ENCODE assay signal across 10 mouse cellular contexts in the genomic region with DNA sequence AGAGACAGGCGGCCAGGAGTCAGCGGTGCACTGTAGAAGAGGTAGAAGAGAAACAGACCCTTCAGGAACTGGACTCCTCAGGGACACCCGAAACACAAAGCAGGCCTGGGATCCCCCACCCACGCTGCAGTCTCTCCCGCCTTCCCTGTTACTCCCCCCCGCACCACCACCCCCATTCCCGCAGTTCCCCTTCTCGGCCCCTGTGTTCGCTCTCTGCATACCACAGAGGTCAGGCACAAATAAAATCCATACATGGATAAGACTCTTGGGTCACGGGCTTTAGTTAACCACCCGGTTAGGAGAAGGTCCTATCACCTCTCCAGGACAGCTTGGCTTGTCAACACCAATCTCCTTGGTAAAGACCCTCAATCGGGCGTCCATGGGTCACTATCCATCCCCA. TPM values are rescaled to one million over a fixed set of nuclear protein-coding genes. Genes with fewer than 3 reads are reported as not detected.
A peak's percentile ranks its signal among the peaks of the same experiment; 100 is the strongest.
DNase-seq lines count a peak whose midpoint lies in the region; ATAC-seq and TF ChIP-seq lines count a peak whose summit lies in the region.
"Had no signal": no experiment of that assay in that cellular context is flagged by ENCODE, and none has a peak within 500 bp of the region (broad histone marks: within the 10 kb centered on the region; RNA-seq: fewer than 3 reads in every experiment).

No protein-coding gene starts in this region.

- no peak overlapping the region for H3K27ac ChIP-seq in testis, adult 2 months (ENCODE audit: control insufficient read depth, insufficient read depth, low read depth, low read length)
- peak overlapping the region; percentile 92 for H3K27ac ChIP-seq in hindbrain, embryonic 10.5 days
- no peak overlapping the region; the same call in 1 of the 2 replicates for H3K27ac ChIP-seq in liver, embryonic 15.5 days (replicated peaks)

- intact Hi-C loops in left cerebral cortex, postnatal 36 days (cut with DNase I) = no loop called here

- TF ChIP-seq POLR2A in testis, adult 2 months (IDR thresholded peaks at IDR 0.05; ENCODE audit: control insufficient read depth, low read depth, low read length) = no peak

- no peak for TF ChIP-seq CTCF in testis, adult 2 months (IDR thresholded peaks at IDR 0.05; ENCODE audit: control insufficient read depth, insufficient read depth, insufficient replicate concordance, low read depth, low read length)

- H3K9ac ChIP-seq in liver, embryonic 15.5 days = no peak overlapping the region

- DNase-seq in testis, postnatal 10 days (ENCODE audit: low spot score) = no peak
- no peak for DNase-seq in hindbrain, embryonic 10.5 days (ENCODE audit: low spot score)
- DNase-seq in left cerebral cortex, postnatal 36 days (ENCODE audit: low spot score in 2 of 2) = no peak
- DNase-seq in adrenal gland, adult 8-10 months = no peak
- DNase-seq in layer of hippocampus, postnatal 14 days (ENCODE audit: low spot score in 2 of 2) = no peak
- DNase-seq: cerebellum, postnatal 36 days; kidney, postnatal 25 days; thymus, adult 18-20 months had no signal

- H3K4me1 ChIP-seq in testis, adult 2 months (ENCODE audit: control insufficient read depth, insufficient read depth, low read length) = peaks cover 16% of the 10 kb centered on the region
- H3K4me1 ChIP-seq in hindbrain, embryonic 10.5 days (replicated peaks) = peaks cover 86% of the 10 kb centered on the region
- peaks cover 42% of the 10 kb centered on the region for H3K4me1 ChIP-seq in liver, embryonic 15.5 days (replicated peaks)

- no peaks in the 10 kb centered on the region for H3K36me3 ChIP-seq in testis, adult 2 months (ENCODE audit: control insufficient read depth, insufficient read depth, low read length)
- no peaks in the 10 kb centered on the region for H3K36me3 ChIP-seq in hindbrain, embryonic 10.5 days
- H3K36me3 ChIP-seq in liver, embryonic 15.5 days (replicated peaks) = no peaks in the 10 kb centered on the region

- peak overlapping the region; percentile 41 for H3K4me2 ChIP-seq in liver, embryonic 15.5 days

- no peaks in the 10 kb centered on the region; the same call in 1 of the 2 replicates for H3K27me3 ChIP-seq in testis, adult 2 months (ENCODE audit: control insufficient read depth, insufficient read depth, low read length)
- peaks cover 12% of the 10 kb centered on the region; the same call in 1 of the 2 replicates for H3K27me3 ChIP-seq in hindbrain, embryonic 10.5 days (ENCODE audit: insufficient read depth, poor library complexity, severe bottlenecking)
- H3K27me3 ChIP-seq in liver, embryonic 15.5 days = peaks cover 100% of the 10 kb centered on the region

- peak overlapping the region; percentile 42 for H3K4me3 ChIP-seq in testis, adult 2 months (ENCODE audit: control insufficient read depth, low read depth, low read length)
- H3K4me3 ChIP-seq in hindbrain, embryonic 10.5 days = peak overlapping the region; percentile 52
- 0 out of 2 replicates have a peak overlapping the region, but pooled peaks have one; percentile 12 for H3K4me3 ChIP-seq in liver, embryonic 15.5 days (replicated peaks)

- no peak for ATAC-seq in liver, embryonic 15.5 days (ENCODE audit: insufficient read depth)

- WGBS in hindbrain, embryonic 10.5 days = under 1% methylated on average over 13 of the region's 13 CpGs
- WGBS in liver, embryonic 15.5 days (ENCODE audit: insufficient replicate concordance) = 15% methylated on average over 13 of the region's 13 CpGs

- no peaks in the 10 kb centered on the region for H3K9me3 ChIP-seq in hindbrain, embryonic 10.5 days
- no peaks in the 10 kb centered on the region for H3K9me3 ChIP-seq in liver, embryonic 15.5 days (replicated peaks)

RNA-seq across cellular contexts. Expression of gene Pim1, which starts 26.9 kb away (rescaled TPM):
- polyA plus RNA-seq in testis, adult 2 months (2012; rRNA removed) = 87.2 and 99.7 TPM in 2 replicates
- polyA plus RNA-seq in hindbrain, embryonic 10.5 days (2016; fragmentation: Nextera tagmentation; extraction: Ambion mirVana) = 25.0 and 30.5 TPM in 2 replicates
- 93.3 and 93.5 TPM in 2 replicates for polyA plus RNA-seq in liver, embryonic 15.5 days (2015; fragmentation: Nextera tagmentation; extraction: Ambion mirVana)
- 1 to 10 TPM; 6.0 to 7.1 TPM for total RNA-seq in left cerebral cortex, postnatal 36 days (2021)
- 100 to 1,000 TPM in 1 of 4 experiments, 10 to 100 TPM in 3; 55.1 to 168 (median 83.0) TPM for total RNA-seq in adrenal gland, adult 8-10 months (2022)
- total RNA-seq in layer of hippocampus, postnatal 14 days (2021) = 1 to 10 TPM; 3.1 to 6.0 TPM

Comparison
In these comparisons a context has a peak if more than half of its experiments do, and no peak if none do; other contexts are left out.
1. RNA of gene Pim1, which starts 26.9 kb away (total RNA-seq): 55.1 to 168 TPM in adrenal gland, adult 8-10 months; 6.0 to 7.1 TPM in left cerebral cortex, postnatal 36 days and 3.1 to 6.0 TPM in layer of hippocampus, postnatal 14 days; every median in the first group is over 4 times any median in the second.
2. Peak in every context shown above with its lines, with median percentiles within 50 percentile points of each other: H3K4me3 ChIP-seq.